Mouse (Mus musculus) cerebellum, adult 2 months (tissue): ENCODE data around the gene Dlgap4. TPM values are rescaled to one million over a fixed set of nuclear protein-coding genes. Genes with fewer than 3 reads are reported as not detected.

Experiments
- DNase-seq, 2 experiments: peaks; one replicate each; pipeline ENCODE4 v3.0.0; 2021
- H3K27ac ChIP-seq: fragments of 200-500 bp; 2 replicates; pipeline ENCODE4 v1.5.1; 2012; ENCODE audit warnings: low read length, control low read depth, inconsistent platforms; ENCODE audit not compliant: insufficient read depth
- H3K27me3 ChIP-seq: fragments of 200-500 bp; 2 replicates; pipeline ENCODE4 v1.6.1; 2012; ENCODE audit warnings: inconsistent platforms, mild to moderate bottlenecking, low read length, moderate library complexity; ENCODE audit not compliant: control insufficient read depth, insufficient read depth
- H3K4me1 ChIP-seq: fragments of 200-500 bp; 2 replicates; pipeline ENCODE4 v1.6.1; 2011; ENCODE audit warnings: low read length; ENCODE audit not compliant: control insufficient read depth, insufficient read depth
- H3K4me3 ChIP-seq: fragments of 200-500 bp; replicated peaks from 2 replicates; pipeline ENCODE3; 2011; ENCODE audit warnings: mild to moderate bottlenecking, low read depth, low read length, control low read depth; ENCODE audit not compliant: insufficient read depth
- CTCF ChIP-seq: fragments of 200-500 bp; IDR thresholded peaks from 2 replicates; pipeline ENCODE4 v1.5.1; 2011; ENCODE audit warnings: low read depth, mild to moderate bottlenecking, control low read depth, low read length, moderate library complexity, borderline replicate concordance; ENCODE audit not compliant: insufficient read depth
- POLR2A ChIP-seq: fragments of 200-500 bp; IDR thresholded peaks from 2 replicates; pipeline ENCODE4 v1.6.1; 2011; ENCODE audit warnings: low read length, control low read depth, borderline replicate concordance; ENCODE audit not compliant: insufficient read depth
- WGBS: fragments of 180-500 bp; shearing (Covaris S2); methylation state at CpG from one replicate; pipeline ENCODE4 v1.1.7; 2018; 5-methylcytosine and 5-hydroxymethylcytosine counted together
- polyA plus RNA-seq: library from polyadenylated mRNA; depleted of rRNA; stranded (reverse); fragments of >200 nt; gene quantifications from 2 replicates; pipeline ENCODE4 v1.2.3, GENCODE M21; 2012

Gene Dlgap4
- polyA plus RNA-seq, 1 experiment = 130 TPM

DNA sequence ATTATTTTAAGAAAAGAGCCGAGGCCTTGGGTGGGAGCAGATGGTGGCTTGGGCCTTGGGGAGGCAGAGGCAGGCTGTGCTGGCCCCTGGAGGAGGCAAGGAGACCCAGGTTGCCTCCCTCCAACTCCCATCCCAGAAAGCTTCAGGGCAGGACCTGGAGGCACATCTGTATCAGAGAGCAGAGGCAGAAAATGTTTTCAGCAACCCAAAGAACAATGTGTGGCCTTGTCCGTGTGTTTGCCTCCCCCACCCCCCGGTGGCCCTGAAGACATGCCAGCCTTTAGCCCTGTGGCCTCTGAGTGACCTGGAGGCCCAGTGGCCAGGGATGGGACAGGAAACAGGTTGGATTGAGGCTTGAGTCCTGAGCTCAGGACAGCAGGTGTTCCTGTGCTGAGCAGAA, 8.4 kb upstream of the Dlgap4 start:
- H3K27me3 ChIP-seq = no peaks in the 10 kb centered on the region
- TF ChIP-seq POLR2A (no peak), CTCF (no peak)
- H3K4me3 ChIP-seq = no peak overlapping the region
- no peak for DNase-seq
- 63% methylated on average over 3 of the region's 3 CpGs for WGBS
- no peaks in the 10 kb centered on the region for H3K4me1 ChIP-seq
- no peak overlapping the region for H3K27ac ChIP-seq

DNA sequence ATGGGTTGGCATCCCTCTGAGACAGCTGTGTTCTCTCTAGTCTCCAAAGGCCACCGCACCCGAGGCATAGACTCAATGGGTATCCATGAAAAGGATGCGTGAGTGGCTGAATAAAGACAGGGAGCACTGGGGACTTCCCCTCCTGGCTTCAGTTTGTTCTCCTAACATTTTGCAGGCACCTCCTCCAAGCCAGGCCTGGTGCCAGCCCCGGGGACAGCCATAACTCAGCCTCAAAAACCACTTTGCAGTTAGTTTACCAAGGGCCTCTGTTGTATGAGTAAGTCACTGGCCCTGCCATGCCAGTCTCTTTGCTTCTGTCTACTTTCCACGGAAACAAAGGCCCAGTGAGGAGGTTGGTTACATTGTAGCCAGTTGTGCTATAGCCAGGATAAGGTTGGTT, 7.5 kb upstream of the Dlgap4 start:
- no peak overlapping the region for H3K27ac ChIP-seq

DNA sequence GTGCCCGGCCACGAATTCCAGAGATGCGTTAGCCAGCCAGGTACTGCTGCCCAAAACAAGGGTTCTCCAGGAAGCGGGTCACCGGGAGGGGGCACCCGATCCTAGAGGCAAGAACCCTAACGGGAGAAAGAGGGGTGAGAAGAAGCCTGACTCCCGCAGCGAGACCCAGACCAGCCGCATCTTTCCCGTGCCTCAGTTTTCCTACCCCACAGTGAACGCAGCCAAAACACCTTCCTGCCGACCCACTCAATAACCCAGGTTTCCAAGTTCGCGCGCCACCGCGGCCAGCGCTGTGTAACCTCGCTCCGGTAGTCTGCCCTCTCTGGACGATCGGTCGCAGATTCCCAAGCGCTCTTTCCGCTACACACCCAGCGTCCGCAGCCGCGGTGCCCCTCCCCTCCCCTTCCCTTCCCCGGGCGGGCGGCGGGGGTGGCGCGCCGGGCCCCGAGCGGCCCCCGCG, 394 bp upstream of the Dlgap4 start:
- peaks cover 9% of the 10 kb centered on the region for H3K4me1 ChIP-seq
- 0 out of 2 replicates have a peak overlapping the region, but pooled peaks have one; percentile 6 for H3K27ac ChIP-seq
- H3K27me3 ChIP-seq = no peaks in the 10 kb centered on the region
- H3K4me3 ChIP-seq = peak overlapping the region; percentile 65
- WGBS = 1% methylated on average over 34 of the region's 41 CpGs
- peak; percentile 88 to 93 for DNase-seq
- TF ChIP-seq CTCF = peak; percentile 69
- TF ChIP-seq POLR2A = 0 out of 2 replicates have a peak, but pooled peaks have one; percentile 27

More for the DNA sequence above, 7.5 kb upstream of the Dlgap4 start:
- 64% methylated on average over 5 of the region's 5 CpGs for WGBS
- Histone ChIP-seq H3K27me3 (no peaks in the 10 kb centered on the region), H3K4me1 (no peaks in the 10 kb centered on the region), H3K4me3 (no peak overlapping the region)
- DNase-seq = no peak
- TF ChIP-seq POLR2A = no peak
- no peak for TF ChIP-seq CTCF

DNA sequence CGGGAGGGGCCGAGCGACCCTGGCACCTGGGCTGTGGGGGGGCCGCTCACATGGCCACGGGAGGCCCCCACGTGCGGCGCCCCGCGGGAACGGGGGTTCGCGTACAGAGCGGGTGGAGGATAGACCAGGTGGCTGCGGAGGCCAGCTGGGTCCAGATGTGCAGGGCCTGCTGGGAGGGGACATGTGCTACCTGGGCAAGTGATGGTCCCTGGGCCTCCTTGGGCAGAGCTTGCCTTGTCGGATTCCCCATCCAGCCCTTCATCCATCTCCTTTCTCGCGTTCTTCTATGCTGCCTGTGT, 702 bp downstream of the Dlgap4 start:
- no peaks in the 10 kb centered on the region for H3K27me3 ChIP-seq
- 1% methylated on average over 18 of the region's 18 CpGs for WGBS
- no peak overlapping the region for H3K27ac ChIP-seq
- H3K4me1 ChIP-seq = peaks cover 16% of the 10 kb centered on the region
- peak overlapping the region; percentile 65 for H3K4me3 ChIP-seq
- DNase-seq = peak in 1 of 2 experiments; percentile 59
- TF ChIP-seq CTCF (no peak), POLR2A (no peak)

GRCm38 (mm10) chr2:156614661-156615654, 1.5 kb downstream of the Dlgap4 start:
- no peaks in the 10 kb centered on the region for H3K27me3 ChIP-seq
- no peak overlapping the region for H3K27ac ChIP-seq
- no peak for DNase-seq
- peak overlapping the region; percentile 65 for H3K4me3 ChIP-seq
- TF ChIP-seq POLR2A (no peak), CTCF (no peak)
- H3K4me1 ChIP-seq = peaks cover 16% of the 10 kb centered on the region
- 10% methylated on average over 31 of the region's 31 CpGs for WGBS

GRCm38 (mm10) chr2:156616513-156616912, 3.0 kb downstream of the Dlgap4 start:
- WGBS = 65% methylated on average over 7 of the region's 7 CpGs
- TF ChIP-seq POLR2A (no peak), CTCF (peak; percentile 24; the same call in 1 of the 2 replicates)

DNA sequence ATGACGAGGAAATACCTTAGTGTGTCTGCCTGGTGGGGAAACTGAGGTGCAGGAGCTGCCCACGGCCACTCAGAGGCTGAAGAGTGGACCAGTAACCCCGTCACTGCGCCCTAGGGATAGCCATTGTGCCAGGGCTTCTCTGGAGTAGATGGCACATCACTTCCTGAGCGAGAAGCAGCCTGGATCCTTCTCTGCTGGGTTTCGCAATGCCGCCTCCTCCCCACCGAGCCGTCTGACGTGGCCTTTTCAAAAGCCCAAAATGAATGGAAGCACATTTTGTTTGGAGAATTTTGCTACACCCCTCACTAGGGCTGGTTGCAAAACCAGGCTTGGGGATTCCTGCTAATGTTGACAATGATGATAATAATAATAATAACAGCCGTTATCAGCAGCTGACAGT, 4.0 kb downstream of the Dlgap4 start:
- Histone ChIP-seq H3K27ac (no peak overlapping the region), H3K27me3 (no peaks in the 10 kb centered on the region), H3K4me1 (peaks cover 33% of the 10 kb centered on the region), H3K4me3 (no peak overlapping the region)
- TF ChIP-seq CTCF (no peak), POLR2A (no peak)
- 58% methylated on average over 11 of the region's 11 CpGs for WGBS
- DNase-seq = no peak

More at GRCm38 (mm10) chr2:156616513-156616912, 3.0 kb downstream of the Dlgap4 start:
- H3K27me3 ChIP-seq = no peaks in the 10 kb centered on the region
- no peak for DNase-seq
- H3K27ac ChIP-seq = no peak overlapping the region
- peaks cover 26% of the 10 kb centered on the region for H3K4me1 ChIP-seq
- H3K4me3 ChIP-seq = no peak overlapping the region

DNA sequence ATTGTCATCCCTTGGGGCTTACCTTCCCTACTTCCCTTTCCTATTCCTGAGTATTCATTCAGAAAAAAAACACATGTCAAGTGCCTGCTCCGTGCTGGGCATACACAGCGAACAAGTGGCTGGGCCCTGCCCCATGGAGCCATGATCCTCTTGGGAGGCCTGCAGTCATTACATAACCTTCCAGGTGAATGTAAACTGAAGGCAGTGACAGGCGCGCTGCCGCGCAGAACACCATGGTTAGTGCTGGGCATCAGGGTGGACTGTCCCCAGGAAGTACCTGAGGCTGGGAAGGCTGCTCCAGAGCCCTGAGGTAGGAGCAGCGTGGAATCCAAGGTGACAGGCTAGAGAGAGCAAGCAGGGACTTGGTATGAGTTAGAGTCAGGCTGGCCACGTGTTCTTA, 7.4 kb downstream of the Dlgap4 start:
- H3K4me3 ChIP-seq = no peak overlapping the region
- no peak for TF ChIP-seq CTCF
- no peak for TF ChIP-seq POLR2A
- no peaks in the 10 kb centered on the region for H3K27me3 ChIP-seq
- H3K27ac ChIP-seq = no peak overlapping the region
- 68% methylated on average over 8 of the region's 8 CpGs for whole genome bisulfite sequencing
- peaks cover 51% of the 10 kb centered on the region for H3K4me1 ChIP-seq
- DNase-seq = peak in 1 of 2 experiments; percentile 50
